ENCODE assay signal across 33 mouse cellular contexts in the genomic region with DNA sequence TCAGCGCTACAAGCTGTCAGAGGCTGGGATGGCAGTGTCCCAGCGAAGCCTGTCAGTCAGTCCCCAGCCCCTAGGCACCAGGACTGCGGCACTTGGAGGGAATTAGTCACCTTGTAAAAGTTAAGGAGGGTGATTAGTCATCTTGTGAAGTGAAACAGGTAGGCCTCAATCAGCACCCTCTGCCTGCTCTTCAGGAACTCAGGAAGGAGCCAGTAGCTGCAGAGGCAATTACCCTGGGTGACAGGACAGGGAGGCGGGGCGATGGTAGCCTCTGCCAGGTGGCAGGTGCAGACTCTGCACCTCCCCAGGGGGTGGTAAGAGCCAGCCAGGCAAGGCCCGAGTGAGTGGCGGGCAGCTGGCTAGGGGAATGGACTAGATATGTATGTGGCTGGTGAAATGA. TPM values are rescaled to one million over a fixed set of nuclear protein-coding genes. Genes with fewer than 3 reads are reported as not detected.
A peak's percentile ranks its signal among the peaks of the same experiment; 100 is the strongest.
DNase-seq lines count a peak whose midpoint lies in the region; ATAC-seq and TF ChIP-seq lines count a peak whose summit lies in the region.
"Had no signal": no experiment of that assay in that cellular context is flagged by ENCODE, and none has a peak within 500 bp of the region (broad histone marks: within the 10 kb centered on the region; RNA-seq: fewer than 3 reads in every experiment).

No protein-coding gene starts in this region.

- peak overlapping the region; percentile 43; the same call in 1 of the 2 replicates for H3K27ac ChIP-seq in gastrocnemius, adult 2 months
- 0 out of 2 replicates have a peak overlapping the region, but pooled peaks have one; percentile 3 for H3K27ac ChIP-seq in stomach, embryonic 15.5 days
- H3K27ac ChIP-seq in stomach, postnatal 0 days (replicated peaks) = no peak overlapping the region
- peak overlapping the region; percentile 30; the same call in 1 of the 2 replicates for H3K27ac ChIP-seq in intestine, embryonic 16.5 days (ENCODE audit: low read length)
- H3K27ac ChIP-seq: embryonic facial prominence, embryonic 10.5 days; embryonic facial prominence, embryonic 15.5 days; forebrain, embryonic 12.5 days; hindbrain, embryonic 10.5 days; hindbrain, embryonic 15.5 days; left cerebral cortex, adult 2 months; limb, embryonic 13.5 days; lung, embryonic 15.5 days had no signal

- no peaks in the 10 kb centered on the region; the same call in 1 of the 2 replicates for H3K36me3 ChIP-seq in stomach, embryonic 15.5 days
- H3K36me3 ChIP-seq in stomach, postnatal 0 days (ENCODE audit: control insufficient read depth, insufficient read depth, low read length) = no peaks in the 10 kb centered on the region; the same call in 1 of the 2 replicates
- no peaks in the 10 kb centered on the region for H3K36me3 ChIP-seq in intestine, embryonic 16.5 days (ENCODE audit: control insufficient read depth, insufficient read depth, low read length)
- H3K36me3 ChIP-seq: embryonic facial prominence, embryonic 10.5 days; embryonic facial prominence, embryonic 15.5 days; forebrain, embryonic 12.5 days; hindbrain, embryonic 10.5 days; limb, embryonic 13.5 days; lung, embryonic 15.5 days had no signal

- peaks cover 14% of the 10 kb centered on the region for H3K4me1 ChIP-seq in stomach, embryonic 15.5 days
- H3K4me1 ChIP-seq in stomach, postnatal 0 days (replicated peaks; ENCODE audit: control insufficient read depth, insufficient read depth) = no peaks in the 10 kb centered on the region
- peaks cover 19% of the 10 kb centered on the region for H3K4me1 ChIP-seq in intestine, embryonic 16.5 days (ENCODE audit: control insufficient read depth, insufficient read depth, low read length)
- H3K4me1 ChIP-seq: hindbrain, embryonic 15.5 days had no signal

- intact Hi-C loops in gastrocnemius, adult 2 months (cut with DNase I) = no loop called here
- intact Hi-C loops in gastrocnemius, postnatal 36 days (cut with DNase I) = no loop called here
- intact Hi-C loops in left cerebral cortex, postnatal 36 days (cut with DNase I) = no loop called here

- peak; percentile 70 for DNase-seq in gastrocnemius, adult 2 months
- no peak for DNase-seq in gastrocnemius, postnatal 36 days
- no peak for DNase-seq in stomach, postnatal 0 days (ENCODE audit: low spot score)
- no peak for DNase-seq in c-Kit-positive CD71-positive TER-119-positive erythroid progenitor cells, embryonic 14.5 days (ENCODE audit: low spot score)
- DNase-seq in left cerebral cortex, postnatal 36 days (ENCODE audit: low spot score in 2 of 2) = no peak
- DNase-seq: adrenal gland, postnatal 25 days; B cell, adult 2 months; cerebellum, adult 2 months; cerebellum, postnatal 25 days; heart, postnatal 14 days; kidney, adult 9 months; kidney, postnatal 10 days; layer of hippocampus, adult 9-11 months; lung, postnatal 36 days; midbrain, embryonic 14.5 days; thymus, adult 2 months; thymus, postnatal 36 days had no signal

- no peaks in the 10 kb centered on the region for H3K9me3 ChIP-seq in stomach, embryonic 15.5 days
- H3K9me3 ChIP-seq in stomach, postnatal 0 days (ENCODE audit: control insufficient read depth, low read length) = no peaks in the 10 kb centered on the region
- no peaks in the 10 kb centered on the region for H3K9me3 ChIP-seq in intestine, embryonic 16.5 days (ENCODE audit: control insufficient read depth, low read length)
- H3K9me3 ChIP-seq: embryonic facial prominence, embryonic 10.5 days; embryonic facial prominence, embryonic 15.5 days; forebrain, embryonic 12.5 days; hindbrain, embryonic 10.5 days; hindbrain, embryonic 15.5 days; limb, embryonic 13.5 days; lung, embryonic 15.5 days; megakaryocyte, embryonic 14.5 days had no signal

- no peak for TF ChIP-seq EP300 in stomach, postnatal 0 days (optimal IDR thresholded peaks at IDR 0.05)

- no peak for ATAC-seq in stomach, embryonic 15.5 days (ENCODE audit: insufficient read depth, low FRiP score, low read depth)
- ATAC-seq in stomach, postnatal 0 days (ENCODE audit: low FRiP score, low TSS enrichment) = no peak
- ATAC-seq in intestine, embryonic 16.5 days = peak; percentile 56; the same call in 1 of the 2 replicates

- no peak overlapping the region for H3K9ac ChIP-seq in stomach, embryonic 15.5 days
- H3K9ac ChIP-seq in stomach, postnatal 0 days (ENCODE audit: low read length) = no peak overlapping the region
- H3K9ac ChIP-seq in intestine, embryonic 16.5 days (ENCODE audit: low read depth, low read length) = no peak overlapping the region; the same call in 1 of the 2 replicates
- H3K9ac ChIP-seq: embryonic facial prominence, embryonic 15.5 days; forebrain, embryonic 12.5 days; hindbrain, embryonic 15.5 days; lung, embryonic 15.5 days had no signal

- 65% methylated on average over 7 of the region's 7 CpGs for WGBS in stomach, embryonic 15.5 days
- WGBS in stomach, postnatal 0 days = 70% methylated on average over 7 of the region's 7 CpGs
- 65% methylated on average over 7 of the region's 7 CpGs for WGBS in intestine, embryonic 16.5 days

- no peak for TF ChIP-seq CTCF in gastrocnemius, adult 2 months (IDR thresholded peaks at IDR 0.05)
- no peak for TF ChIP-seq CTCF in stomach, postnatal 0 days (IDR thresholded peaks at IDR 0.05; ENCODE audit: low read depth)

- no peak overlapping the region for H3K4me3 ChIP-seq in gastrocnemius, adult 2 months
- no peak overlapping the region for H3K4me3 ChIP-seq in stomach, embryonic 15.5 days (replicated peaks)
- no peak overlapping the region for H3K4me3 ChIP-seq in stomach, postnatal 0 days (ENCODE audit: low read depth, low read length)
- no peak overlapping the region for H3K4me3 ChIP-seq in intestine, embryonic 16.5 days (ENCODE audit: low read length)
- H3K4me3 ChIP-seq: embryonic facial prominence, embryonic 10.5 days; embryonic facial prominence, embryonic 15.5 days; forebrain, embryonic 12.5 days; hindbrain, embryonic 10.5 days; hindbrain, embryonic 15.5 days; left cerebral cortex, adult 2 months; limb, embryonic 13.5 days; lung, embryonic 15.5 days; megakaryocyte, embryonic 14.5 days had no signal

- H3K4me2 ChIP-seq in stomach, embryonic 15.5 days = no peak overlapping the region
- H3K4me2 ChIP-seq in stomach, postnatal 0 days (replicated peaks; ENCODE audit: low read depth) = no peak overlapping the region
- H3K4me2 ChIP-seq in intestine, embryonic 16.5 days (ENCODE audit: low read depth, low read length) = no peak overlapping the region
- H3K4me2 ChIP-seq: embryonic facial prominence, embryonic 15.5 days; forebrain, embryonic 12.5 days; hindbrain, embryonic 15.5 days; limb, embryonic 13.5 days; liver, embryonic 11.5 days; lung, embryonic 15.5 days had no signal

- H3K27me3 ChIP-seq in stomach, embryonic 15.5 days (replicated peaks) = no peaks in the 10 kb centered on the region
- H3K27me3 ChIP-seq in stomach, postnatal 0 days (ENCODE audit: control insufficient read depth, insufficient read depth, low read length) = no peaks in the 10 kb centered on the region
- H3K27me3 ChIP-seq in intestine, embryonic 16.5 days (replicated peaks; ENCODE audit: control insufficient read depth, insufficient read depth, low read length) = no peaks in the 10 kb centered on the region
- H3K27me3 ChIP-seq: embryonic facial prominence, embryonic 15.5 days; lung, embryonic 15.5 days had no signal

RNA-seq across cellular contexts. Expression of gene Myrf, which starts 20.8 kb away (rescaled TPM):
- not detected for total RNA-seq in gastrocnemius, adult 2 months (2021)
- total RNA-seq in gastrocnemius, postnatal 36 days (2021) = under 1 TPM in 1 of 2 experiments, not detected in 1; 0.08 TPM
- 17.5 and 17.8 TPM in 2 replicates for polyA plus RNA-seq in stomach, embryonic 15.5 days (2015; fragmentation: Nextera tagmentation; extraction: Ambion mirVana)
- 9.6 and 10.7 TPM in 2 replicates for polyA plus RNA-seq in stomach, postnatal 0 days (2015; fragmentation: Nextera tagmentation; extraction: Ambion mirVana)
- polyA plus RNA-seq in intestine, embryonic 16.5 days (2015; fragmentation: Nextera tagmentation; extraction: Ambion mirVana) = 9.9 and 10.1 TPM in 2 replicates
- 10 to 100 TPM; 17.1 to 18.9 TPM for total RNA-seq in left cerebral cortex, postnatal 36 days (2021)
- total RNA-seq: gastrocnemius, adult 8-10 months; granulocyte monocyte progenitor cell, adult 5-6 weeks; monocyte, adult 5-6 weeks had no signal

RNA-seq across cellular contexts. Expression of gene Dagla, which starts 43.3 kb away (rescaled TPM):
- total RNA-seq in gastrocnemius, adult 2 months (2021) = 1 to 10 TPM; 7.2 to 8.6 TPM
- total RNA-seq in gastrocnemius, postnatal 36 days (2021) = 1 to 10 TPM; 6.9 to 8.9 TPM
- 3.3 and 3.7 TPM in 2 replicates for polyA plus RNA-seq in stomach, embryonic 15.5 days (2015; fragmentation: Nextera tagmentation; extraction: Ambion mirVana)
- polyA plus RNA-seq in stomach, postnatal 0 days (2015; fragmentation: Nextera tagmentation; extraction: Ambion mirVana) = 1.3 and 1.7 TPM in 2 replicates
- 2.6 and 3.2 TPM in 2 replicates for polyA plus RNA-seq in intestine, embryonic 16.5 days (2015; fragmentation: Nextera tagmentation; extraction: Ambion mirVana)
- 10 to 100 TPM; 92.4 to 94.3 TPM for total RNA-seq in left cerebral cortex, postnatal 36 days (2021)
- total RNA-seq: MEL; monocyte, adult 5-6 weeks had no signal

RNA-seq across cellular contexts. Expression of gene Fen1, which starts 57.4 kb away (rescaled TPM):
- 1 to 10 TPM; 4.0 to 4.3 TPM for total RNA-seq in gastrocnemius, adult 2 months (2021)
- 1 to 10 TPM; 3.1 to 3.9 TPM for total RNA-seq in gastrocnemius, postnatal 36 days (2021)
- polyA plus RNA-seq in stomach, embryonic 15.5 days (2015; fragmentation: Nextera tagmentation; extraction: Ambion mirVana) = 86.3 and 92.0 TPM in 2 replicates
- polyA plus RNA-seq in stomach, postnatal 0 days (2015; fragmentation: Nextera tagmentation; extraction: Ambion mirVana) = 27.8 and 29.2 TPM in 2 replicates
- 77.9 and 87.8 TPM in 2 replicates for polyA plus RNA-seq in intestine, embryonic 16.5 days (2015; fragmentation: Nextera tagmentation; extraction: Ambion mirVana)
- 10 to 100 TPM in 1 of 2 experiments, 1 to 10 TPM in 1; 10.0 to 13.9 TPM for total RNA-seq in left cerebral cortex, postnatal 36 days (2021)

RNA-seq across cellular contexts. Expression of gene Tmem258, which starts 57.6 kb away (rescaled TPM):
- total RNA-seq in gastrocnemius, adult 2 months (2021) = 10 to 100 TPM; 80.3 to 98.7 TPM
- total RNA-seq in gastrocnemius, postnatal 36 days (2021) = 10 to 100 TPM; 75.5 to 81.9 TPM
- polyA plus RNA-seq in stomach, embryonic 15.5 days (2015; fragmentation: Nextera tagmentation; extraction: Ambion mirVana) = 473 and 509 TPM in 2 replicates
- polyA plus RNA-seq in stomach, postnatal 0 days (2015; fragmentation: Nextera tagmentation; extraction: Ambion mirVana) = 330 and 370 TPM in 2 replicates
- polyA plus RNA-seq in intestine, embryonic 16.5 days (2015; fragmentation: Nextera tagmentation; extraction: Ambion mirVana) = 466 and 467 TPM in 2 replicates
- total RNA-seq in left cerebral cortex, postnatal 36 days (2021) = 10 to 100 TPM; 65.4 to 66.1 TPM

Comparison
In these comparisons a context has a peak if more than half of its experiments do, and no peak if none do; other contexts are left out.
1. RNA of gene Myrf, which starts 20.8 kb away (total RNA-seq): 17.1 to 18.9 TPM in left cerebral cortex, postnatal 36 days; 0.08 TPM in gastrocnemius, postnatal 36 days and not detected in gastrocnemius, adult 2 months; every median in the first group is over 10 times any median in the second.
2. RNA of gene Dagla, which starts 43.3 kb away (total RNA-seq): 92.4 to 94.3 TPM in left cerebral cortex, postnatal 36 days; 6.9 to 8.9 TPM in gastrocnemius, postnatal 36 days and 7.2 to 8.6 TPM in gastrocnemius, adult 2 months; every median in the first group is over 4 times any median in the second.